Mouse (Mus musculus) heart, embryonic 12.5 days (tissue): ENCODE measurements around the gene Tfcp2. TPM values are rescaled to one million over a fixed set of nuclear protein-coding genes. Genes with fewer than 3 reads are reported as not detected.

Experiments
- ATAC-seq: fragments of 200-750 bp; cut with Nextera tagmentation; 2 replicates; pipeline ENCODE4 v1.8.0; 2017; ENCODE audit warnings: moderate TSS enrichment, moderate library complexity; ENCODE audit not compliant: insufficient number of reproducible peaks, low FRiP score
- H3K27ac ChIP-seq: fragments of 300-500 bp; sonication (generic); 2 replicates; pipeline ENCODE4 v1.5.1; 2016; ENCODE audit warnings: mild to moderate bottlenecking, moderate library complexity; ENCODE audit not compliant: poor library complexity, severe bottlenecking
- H3K27me3 ChIP-seq: fragments of 300-500 bp; sonication (generic); replicated peaks from 2 replicates; pipeline ENCODE4 v1.6.1; 2016; ENCODE audit warnings: mild to moderate bottlenecking, moderate library complexity
- H3K36me3 ChIP-seq: fragments of 300-500 bp; sonication (generic); 2 replicates; pipeline ENCODE4 v1.6.1; 2016; ENCODE audit warnings: mild to moderate bottlenecking, moderate library complexity
- H3K4me1 ChIP-seq: fragments of 300-500 bp; sonication (generic); replicated peaks from 2 replicates; pipeline ENCODE4 v1.6.1; 2016; ENCODE audit warnings: mild to moderate bottlenecking
- H3K4me2 ChIP-seq: fragments of 300-500 bp; sonication (generic); 2 replicates; pipeline ENCODE4 v1.6.1; 2016; ENCODE audit warnings: mild to moderate bottlenecking, moderate library complexity
- H3K4me3 ChIP-seq: fragments of 300-500 bp; sonication (generic); 2 replicates; pipeline ENCODE4 v1.5.1; 2016; ENCODE audit warnings: mild to moderate bottlenecking
- H3K9ac ChIP-seq: fragments of 300-500 bp; sonication (generic); 2 replicates; pipeline ENCODE4 v1.6.1; 2016; ENCODE audit warnings: mild to moderate bottlenecking, moderate library complexity
- H3K9me3 ChIP-seq: fragments of 300-500 bp; sonication (generic); replicated peaks from 2 replicates; pipeline ENCODE4 v1.6.1; 2016; ENCODE audit warnings: mild to moderate bottlenecking, moderate library complexity
- WGBS: fragments of 180-500 bp; shearing (Covaris S2); methylation state at CpG from one replicate; pipeline ENCODE4 v1.1.7; 2016; 5-methylcytosine and 5-hydroxymethylcytosine counted together
- polyA plus RNA-seq: library from polyadenylated mRNA; unstranded; fragments of >200 nt; fragmentation: Nextera tagmentation; extraction: Ambion mirVana; gene quantifications from 2 replicates; pipeline ENCODE4 v1.2.1, GENCODE M21; 2016

Gene Tfcp2
- polyA plus RNA-seq, 1 experiment from 2014 or later, result 24.5 TPM

DNA sequence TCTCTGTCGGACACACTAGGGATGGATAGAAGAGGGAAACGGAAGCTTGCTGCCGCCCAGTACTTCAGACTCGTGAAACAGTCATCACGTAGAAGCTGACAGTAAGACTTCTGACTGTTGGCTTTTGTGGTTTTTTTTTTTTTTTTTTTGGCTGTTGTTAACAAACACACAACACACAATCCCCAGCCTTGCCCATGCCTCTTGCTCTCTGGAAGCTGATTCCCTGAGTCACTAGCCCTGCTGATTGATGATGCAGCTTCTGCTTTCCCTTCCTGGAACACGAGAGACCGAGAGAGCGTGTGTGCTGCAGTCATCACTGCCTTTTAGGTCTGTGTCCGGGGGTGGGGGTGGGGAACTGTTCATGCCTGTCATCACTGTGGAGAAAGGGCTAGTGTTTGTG lies 90.2 kb downstream of the Tfcp2 start:
- no peak overlapping the region for H3K4me3 ChIP-seq
- H3K9me3 ChIP-seq, result no peaks in the 10 kb centered on the region
- no peak overlapping the region for H3K4me2 ChIP-seq
- WGBS, result 53% methylated on average over 9 of the region's 9 CpGs
- ATAC-seq, result no peak
- no peak overlapping the region for H3K27ac ChIP-seq
- no peaks in the 10 kb centered on the region for H3K36me3 ChIP-seq
- H3K4me1 ChIP-seq, result peaks cover 10% of the 10 kb centered on the region; the same call in 1 of the 2 replicates
- no peak overlapping the region for H3K9ac ChIP-seq
- peaks cover 9% of the 10 kb centered on the region; the same call in 1 of the 2 replicates for H3K27me3 ChIP-seq

- Histone ChIP-seq H3K9ac (no peak overlapping the region), H3K36me3 (no peaks in the 10 kb centered on the region), H3K9me3 (no peaks in the 10 kb centered on the region), H3K27ac (no peak overlapping the region), H3K27me3 (peaks cover 9% of the 10 kb centered on the region; the same call in 1 of the 2 replicates), H3K4me1 (peaks cover 10% of the 10 kb centered on the region; the same call in 1 of the 2 replicates), H3K4me3 (peak overlapping the region; percentile 2; the same call in 1 of the 2 replicates), H3K4me2 (peak overlapping the region; percentile 50)
- WGBS, result 9% methylated on average over 12 of the region's 12 CpGs
- ATAC-seq, result peak; percentile 72
Measured at GRCm38 (mm10) chr15:100460942-100461341, 90.9 kb downstream of the Tfcp2 start.

- Histone ChIP-seq H3K36me3 (no peaks in the 10 kb centered on the region), H3K4me2 (no peak overlapping the region), H3K27ac (no peak overlapping the region), H3K27me3 (peaks cover 9% of the 10 kb centered on the region; the same call in 1 of the 2 replicates), H3K4me1 (peaks cover 10% of the 10 kb centered on the region; the same call in 1 of the 2 replicates), H3K4me3 (no peak overlapping the region), H3K9me3 (no peaks in the 10 kb centered on the region), H3K9ac (no peak overlapping the region)
- ATAC-seq, result no peak
- 37% methylated on average over 10 of the region's 10 CpGs for WGBS
Measured at GRCm38 (mm10) chr15:100458055-100458454, 93.8 kb downstream of the Tfcp2 start.

DNA sequence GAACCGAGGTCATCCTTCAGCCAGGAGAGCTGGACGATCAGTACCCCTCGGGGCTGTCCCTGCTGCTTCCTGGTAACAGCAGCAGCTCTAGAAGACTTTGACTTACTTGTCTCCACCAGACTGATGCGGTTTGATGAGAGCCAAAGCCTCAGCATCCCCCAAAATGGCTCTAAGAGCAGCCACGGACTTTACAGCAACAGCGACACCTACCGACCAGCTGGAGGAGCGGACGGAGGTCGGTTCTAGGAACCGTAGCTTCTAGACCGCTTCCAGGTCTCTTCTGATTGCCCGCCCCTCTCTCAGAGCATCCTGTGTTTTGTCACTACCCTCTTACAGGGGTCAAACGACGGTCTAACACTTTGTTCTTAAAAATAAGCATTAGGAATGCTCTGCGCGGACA lies 94.5 kb downstream of the Tfcp2 start:
- H3K27ac ChIP-seq, result no peak overlapping the region
- H3K27me3 ChIP-seq, result peaks cover 9% of the 10 kb centered on the region; the same call in 1 of the 2 replicates
- peaks cover 10% of the 10 kb centered on the region; the same call in 1 of the 2 replicates for H3K4me1 ChIP-seq
- H3K36me3 ChIP-seq, result no peaks in the 10 kb centered on the region
- 4% methylated on average over 17 of the region's 17 CpGs for WGBS
- no peaks in the 10 kb centered on the region for H3K9me3 ChIP-seq
- H3K4me2 ChIP-seq, result peak overlapping the region; percentile 42
- H3K4me3 ChIP-seq, result no peak overlapping the region
- no peak overlapping the region for H3K9ac ChIP-seq
- ATAC-seq, result no peak

GRCm38 (mm10) chr15:100456356-100456991 lies 95.3 kb downstream of the Tfcp2 start:
- Histone ChIP-seq H3K27me3 (peaks cover 9% of the 10 kb centered on the region; the same call in 1 of the 2 replicates), H3K4me3 (no peak overlapping the region), H3K4me1 (peaks cover 5% of the 10 kb centered on the region; the same call in 1 of the 2 replicates), H3K36me3 (no peaks in the 10 kb centered on the region), H3K27ac (no peak overlapping the region), H3K9ac (no peak overlapping the region), H3K9me3 (no peaks in the 10 kb centered on the region), H3K4me2 (no peak overlapping the region)
- WGBS, result 71% methylated on average over 7 of the region's 7 CpGs
- ATAC-seq, result no peak

DNA sequence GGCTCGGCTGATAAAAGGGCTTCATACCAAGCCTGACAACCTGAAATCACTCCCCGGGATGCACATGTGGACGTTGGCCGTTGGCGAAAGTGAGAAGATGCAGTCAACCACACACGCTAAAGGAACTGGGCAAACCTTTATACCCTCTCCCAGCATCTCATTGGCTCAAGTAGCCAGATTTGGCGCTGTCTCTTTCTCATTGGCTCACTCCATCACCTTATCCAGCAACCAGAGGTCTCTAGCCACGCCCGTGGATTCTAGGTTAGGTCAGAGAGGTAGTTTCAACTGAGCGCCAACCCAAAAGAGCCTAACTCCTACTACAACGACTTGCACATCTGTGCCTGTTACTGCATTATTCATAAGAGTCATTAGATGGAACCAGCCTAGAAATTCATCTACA lies 99.3 kb downstream of the Tfcp2 start:
- H3K9me3 ChIP-seq, result no peaks in the 10 kb centered on the region
- H3K36me3 ChIP-seq, result no peaks in the 10 kb centered on the region
- H3K27ac ChIP-seq, result no peak overlapping the region
- H3K4me3 ChIP-seq, result no peak overlapping the region
- WGBS, result 71% methylated on average over 11 of the region's 11 CpGs
- ATAC-seq, result no peak
- H3K9ac ChIP-seq, result no peak overlapping the region
- no peak overlapping the region for H3K4me2 ChIP-seq
- H3K27me3 ChIP-seq, result no peaks in the 10 kb centered on the region
- 0 out of 2 replicates have a peak, but pooled peaks cover 3% of the 10 kb centered on the region for H3K4me1 ChIP-seq

DNA sequence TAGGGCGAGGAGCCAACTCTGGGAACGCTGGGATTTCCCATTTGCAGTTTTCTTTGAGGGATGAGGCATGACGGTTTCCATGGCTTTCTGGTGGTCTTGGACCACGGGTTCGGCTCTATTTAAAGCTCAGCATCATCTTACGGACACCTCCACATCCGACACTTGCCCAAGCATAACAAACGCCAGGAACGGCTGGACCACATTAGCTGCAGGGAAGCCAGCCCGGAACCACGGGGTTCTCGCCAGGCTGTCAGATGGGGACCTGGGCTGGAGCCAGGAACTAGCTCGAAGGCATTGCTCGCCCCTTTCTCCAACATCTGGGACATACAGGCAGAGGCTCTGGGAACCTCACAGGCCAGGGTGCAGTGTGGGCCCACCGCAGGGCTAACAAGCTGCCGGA lies 100.6 kb downstream of the Tfcp2 start:
- no peak overlapping the region for H3K9ac ChIP-seq
- WGBS, result 66% methylated on average over 16 of the region's 16 CpGs
- H3K4me3 ChIP-seq, result no peak overlapping the region

GRCm38 (mm10) chr15:100449495-100449894 lies 102.3 kb downstream of the Tfcp2 start:
- no peak overlapping the region for H3K4me3 ChIP-seq
- H3K4me2 ChIP-seq, result no peak overlapping the region
- 78% methylated on average over 3 of the region's 3 CpGs for WGBS
- no peak overlapping the region for H3K27ac ChIP-seq
- ATAC-seq, result no peak
- H3K27me3 ChIP-seq, result no peaks in the 10 kb centered on the region
- H3K4me1 ChIP-seq, result 0 out of 2 replicates have a peak, but pooled peaks cover 3% of the 10 kb centered on the region
- no peak overlapping the region for H3K9ac ChIP-seq
- no peaks in the 10 kb centered on the region for H3K36me3 ChIP-seq
- H3K9me3 ChIP-seq, result no peaks in the 10 kb centered on the region

More for the DNA sequence above, 100.6 kb downstream of the Tfcp2 start:
- Histone ChIP-seq H3K27me3 (no peaks in the 10 kb centered on the region), H3K9me3 (no peaks in the 10 kb centered on the region), H3K4me1 (0 out of 2 replicates have a peak, but pooled peaks cover 3% of the 10 kb centered on the region), H3K27ac (no peak overlapping the region), H3K36me3 (no peaks in the 10 kb centered on the region), H3K4me2 (no peak overlapping the region)
- ATAC-seq, result no peak

GRCm38 (mm10) chr15:100448572-100448971 lies 103.2 kb downstream of the Tfcp2 start:
- Histone ChIP-seq H3K4me3 (no peak overlapping the region), H3K27me3 (no peaks in the 10 kb centered on the region), H3K4me2 (no peak overlapping the region), H3K9ac (no peak overlapping the region), H3K4me1 (peaks cover 9% of the 10 kb centered on the region), H3K36me3 (no peaks in the 10 kb centered on the region), H3K9me3 (no peaks in the 10 kb centered on the region), H3K27ac (no peak overlapping the region)
- no peak for ATAC-seq
- 77% methylated on average over 4 of the region's 4 CpGs for WGBS

Other genes with a start within 250 kb of the Tfcp2 start
- gene Mettl7a1, start 247.9 kb downstream of the Tfcp2 start, polyA plus RNA-seq, result 3.1 and 3.8 TPM in 2 replicates
- not detected in 2 replicates for gene Mettl7a3, start 217.1 kb downstream of the Tfcp2 start, polyA plus RNA-seq
- gene Methig1, start 198.9 kb downstream of the Tfcp2 start, polyA plus RNA-seq, result not detected in 2 replicates
- not detected in 2 replicates for gene Mettl7a2, start 198.8 kb downstream of the Tfcp2 start, polyA plus RNA-seq
- not detected in 2 replicates for gene Higd1c, start 187.5 kb downstream of the Tfcp2 start, polyA plus RNA-seq
- 0.12 TPM in 1 of 2 replicates, not detected in the other for gene Gm5475, start 129.9 kb downstream of the Tfcp2 start, polyA plus RNA-seq
- 15.5 and 20.8 TPM in 2 replicates for gene Slc11a2, start 126.9 kb downstream of the Tfcp2 start, polyA plus RNA-seq
- 17.7 and 19.4 TPM in 2 replicates for gene Letmd1, start 83.0 kb downstream of the Tfcp2 start, polyA plus RNA-seq
- 12.0 and 12.1 TPM in 2 replicates for gene Csrnp2, start 56.5 kb downstream of the Tfcp2 start, polyA plus RNA-seq
- 4.7 and 5.4 TPM in 2 replicates for gene Pou6f1, start 48.0 kb upstream of the Tfcp2 start, polyA plus RNA-seq
- gene Dazap2, start 63.3 kb upstream of the Tfcp2 start, polyA plus RNA-seq, result 193 and 200 TPM in 2 replicates
- gene Smagp, start 84.9 kb upstream of the Tfcp2 start, polyA plus RNA-seq, result 15.0 and 18.0 TPM in 2 replicates
- gene Bin2, start 117.5 kb upstream of the Tfcp2 start, polyA plus RNA-seq, result 3.7 and 6.3 TPM in 2 replicates
- gene Cela1, start 135.9 kb upstream of the Tfcp2 start, polyA plus RNA-seq, result 1.4 and 1.6 TPM in 2 replicates
- 0.14 and 0.39 TPM in 2 replicates for gene Galnt6, start 177.4 kb upstream of the Tfcp2 start, polyA plus RNA-seq
- gene Slc4a8, start 209.7 kb upstream of the Tfcp2 start, polyA plus RNA-seq, result 1.1 and 1.2 TPM in 2 replicates